Mouse (Mus musculus): ENCODE data around the gene Fbxo36. TPM values are rescaled to one million over a fixed set of nuclear protein-coding genes. Genes with fewer than 3 reads are reported as not detected.

Fbxo36 gene
- polyA plus RNA-seq, 1 experiment: 2.4 TPM

GRCm38 (mm10) chr1:84882937-84883336 is 43.3 kb downstream of the Fbxo36 start:
- H3K36me3 ChIP-seq (ENCODE audit: control insufficient read depth, insufficient read depth, low read length): no peaks in the 10 kb centered on the region
- no peak overlapping the region for H3K4me3 ChIP-seq (ENCODE audit: control insufficient read depth, insufficient read depth, low read length)
- TF ChIP-seq CTCF (IDR thresholded peaks at IDR 0.05; ENCODE audit: borderline replicate concordance, control insufficient read depth, extremely low read depth, insufficient read depth, low read length, poor library complexity) (no peak), POLR2A (IDR thresholded peaks at IDR 0.05; ENCODE audit: control insufficient read depth, extremely low read depth, insufficient read depth, low read length, poor library complexity) (no peak)

GRCm38 (mm10) chr1:84883889-84884288 is 44.2 kb downstream of the Fbxo36 start:
- 87% methylated on average over 4 of the region's 4 CpGs for WGBS
- Histone ChIP-seq H3K27me3 (ENCODE audit: control insufficient read depth, insufficient read depth, low read length) (no peaks in the 10 kb centered on the region), H3K4me1 (replicated peaks; ENCODE audit: control insufficient read depth, insufficient read depth, low read length) (no peaks in the 10 kb centered on the region), H3K27ac (ENCODE audit: control insufficient read depth, insufficient read depth, low read length) (no peak overlapping the region), H3K36me3 (ENCODE audit: control insufficient read depth, insufficient read depth, low read length) (no peaks in the 10 kb centered on the region), H3K4me3 (ENCODE audit: control insufficient read depth, insufficient read depth, low read length) (no peak overlapping the region)
- no peak for DNase-seq
- TF ChIP-seq CTCF (IDR thresholded peaks at IDR 0.05; ENCODE audit: borderline replicate concordance, control insufficient read depth, extremely low read depth, insufficient read depth, low read length, poor library complexity) (no peak), POLR2A (IDR thresholded peaks at IDR 0.05; ENCODE audit: control insufficient read depth, extremely low read depth, insufficient read depth, low read length, poor library complexity) (no peak)

More at GRCm38 (mm10) chr1:84882937-84883336, 43.3 kb downstream of the Fbxo36 start:
- no peak overlapping the region for H3K27ac ChIP-seq (ENCODE audit: control insufficient read depth, insufficient read depth, low read length)
- no peaks in the 10 kb centered on the region for H3K27me3 ChIP-seq (ENCODE audit: control insufficient read depth, insufficient read depth, low read length)
- 91% methylated on average over 4 of the region's 4 CpGs for WGBS
- H3K4me1 ChIP-seq (replicated peaks; ENCODE audit: control insufficient read depth, insufficient read depth, low read length): no peaks in the 10 kb centered on the region
- no peak for DNase-seq

GRCm38 (mm10) chr1:84885174-84885573 is 45.5 kb downstream of the Fbxo36 start:
- peak; percentile 10 for DNase-seq
- Histone ChIP-seq H3K36me3 (ENCODE audit: control insufficient read depth, insufficient read depth, low read length) (no peaks in the 10 kb centered on the region), H3K27ac (ENCODE audit: control insufficient read depth, insufficient read depth, low read length) (no peak overlapping the region), H3K4me3 (ENCODE audit: control insufficient read depth, insufficient read depth, low read length) (no peak overlapping the region), H3K27me3 (ENCODE audit: control insufficient read depth, insufficient read depth, low read length) (no peaks in the 10 kb centered on the region), H3K4me1 (replicated peaks; ENCODE audit: control insufficient read depth, insufficient read depth, low read length) (no peaks in the 10 kb centered on the region)
- TF ChIP-seq POLR2A (IDR thresholded peaks at IDR 0.05; ENCODE audit: control insufficient read depth, extremely low read depth, insufficient read depth, low read length, poor library complexity) (no peak), CTCF (IDR thresholded peaks at IDR 0.05; ENCODE audit: borderline replicate concordance, control insufficient read depth, extremely low read depth, insufficient read depth, low read length, poor library complexity) (no peak)
- 89% methylated on average over 3 of the region's 3 CpGs for WGBS

DNA sequence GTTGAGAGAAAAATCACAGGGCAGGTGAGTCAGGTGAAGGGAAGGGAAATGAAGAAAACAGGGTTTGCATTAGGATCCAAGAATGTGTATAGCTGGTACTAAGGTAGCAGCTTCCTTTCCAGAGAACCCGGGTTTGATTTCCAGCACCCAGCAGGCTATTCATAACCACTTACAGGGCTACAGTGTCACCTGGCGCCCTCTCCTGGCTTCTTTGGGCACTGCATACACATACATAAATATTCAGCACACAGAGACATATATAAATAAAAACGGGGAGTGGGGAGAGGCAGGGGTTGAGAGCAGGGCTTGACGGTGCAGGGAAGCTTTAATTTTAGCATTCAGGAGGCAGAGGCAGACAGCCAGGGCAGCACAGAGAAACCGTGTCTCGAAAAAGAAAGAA is 46.3 kb downstream of the Fbxo36 start:
- TF ChIP-seq CTCF (IDR thresholded peaks at IDR 0.05; ENCODE audit: borderline replicate concordance, control insufficient read depth, extremely low read depth, insufficient read depth, low read length, poor library complexity) (no peak), POLR2A (IDR thresholded peaks at IDR 0.05; ENCODE audit: control insufficient read depth, extremely low read depth, insufficient read depth, low read length, poor library complexity) (no peak)
- 91% methylated on average over 6 of the region's 6 CpGs for WGBS
- no peak for DNase-seq

GRCm38 (mm10) chr1:84889330-84890004 is 49.8 kb downstream of the Fbxo36 start:
- no peak for TF ChIP-seq CTCF (IDR thresholded peaks at IDR 0.05; ENCODE audit: borderline replicate concordance, control insufficient read depth, extremely low read depth, insufficient read depth, low read length, poor library complexity)
- no peak for TF ChIP-seq POLR2A (IDR thresholded peaks at IDR 0.05; ENCODE audit: control insufficient read depth, extremely low read depth, insufficient read depth, low read length, poor library complexity)
- Histone ChIP-seq H3K36me3 (ENCODE audit: control insufficient read depth, insufficient read depth, low read length) (no peaks in the 10 kb centered on the region), H3K4me1 (replicated peaks; ENCODE audit: control insufficient read depth, insufficient read depth, low read length) (no peaks in the 10 kb centered on the region), H3K27ac (ENCODE audit: control insufficient read depth, insufficient read depth, low read length) (no peak overlapping the region), H3K27me3 (ENCODE audit: control insufficient read depth, insufficient read depth, low read length) (no peaks in the 10 kb centered on the region), H3K4me3 (ENCODE audit: control insufficient read depth, insufficient read depth, low read length) (no peak overlapping the region)
- 88% methylated on average over 8 of the region's 8 CpGs for WGBS
- DNase-seq: no peak

More for the DNA sequence above, 46.3 kb downstream of the Fbxo36 start:
- H3K4me1 ChIP-seq (replicated peaks; ENCODE audit: control insufficient read depth, insufficient read depth, low read length): no peaks in the 10 kb centered on the region
- H3K27ac ChIP-seq (ENCODE audit: control insufficient read depth, insufficient read depth, low read length): no peak overlapping the region
- H3K27me3 ChIP-seq (ENCODE audit: control insufficient read depth, insufficient read depth, low read length): no peaks in the 10 kb centered on the region
- no peaks in the 10 kb centered on the region for H3K36me3 ChIP-seq (ENCODE audit: control insufficient read depth, insufficient read depth, low read length)
- H3K4me3 ChIP-seq (ENCODE audit: control insufficient read depth, insufficient read depth, low read length): no peak overlapping the region

DNA sequence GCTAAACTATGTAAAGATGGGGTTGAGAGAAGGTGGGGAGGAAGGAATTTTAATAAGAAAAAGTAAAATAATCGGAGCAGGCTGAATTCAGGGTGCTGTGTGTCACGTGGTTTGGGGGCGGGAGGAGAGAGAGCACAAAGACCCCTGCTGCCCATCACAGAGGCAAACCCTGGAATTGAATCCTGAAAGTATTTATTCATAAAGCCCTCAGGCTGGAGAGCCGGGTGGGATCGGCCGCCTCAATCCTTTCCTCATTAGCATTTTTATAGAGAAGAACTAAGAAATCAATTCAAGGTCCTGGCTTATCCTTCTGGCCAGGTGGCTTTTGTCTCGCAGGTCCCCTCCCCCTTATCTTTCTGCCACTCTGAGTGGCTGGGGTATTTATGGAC is 50.4 kb downstream of the Fbxo36 start:
- DNase-seq: no peak
- no peak for TF ChIP-seq POLR2A (IDR thresholded peaks at IDR 0.05; ENCODE audit: control insufficient read depth, extremely low read depth, insufficient read depth, low read length, poor library complexity)
- TF ChIP-seq CTCF (IDR thresholded peaks at IDR 0.05; ENCODE audit: borderline replicate concordance, control insufficient read depth, extremely low read depth, insufficient read depth, low read length, poor library complexity): no peak
- Histone ChIP-seq H3K36me3 (ENCODE audit: control insufficient read depth, insufficient read depth, low read length) (no peaks in the 10 kb centered on the region), H3K4me1 (replicated peaks; ENCODE audit: control insufficient read depth, insufficient read depth, low read length) (no peaks in the 10 kb centered on the region), H3K27me3 (ENCODE audit: control insufficient read depth, insufficient read depth, low read length) (no peaks in the 10 kb centered on the region), H3K4me3 (ENCODE audit: control insufficient read depth, insufficient read depth, low read length) (no peak overlapping the region), H3K27ac (ENCODE audit: control insufficient read depth, insufficient read depth, low read length) (no peak overlapping the region)
- 93% methylated on average over 7 of the region's 7 CpGs for WGBS
